Mouse (Mus musculus) bone marrow macrophage, adult 2 months (primary cell): ENCODE results near the gene Reln. TPM values are rescaled to one million over a fixed set of nuclear protein-coding genes. Genes with fewer than 3 reads are reported as not detected.
A peak's percentile ranks its signal among the peaks of the same experiment; 100 is the strongest.

Experiments used
- H3K27ac ChIP-seq: 2 replicates; pipeline ENCODE4 v1.5.1; 2012; ENCODE audit warnings: low read depth, low read length; ENCODE audit not compliant: insufficient read depth
- H3K4me1 ChIP-seq: 2 replicates; pipeline ENCODE4 v1.6.1; 2012; ENCODE audit warnings: low read length; ENCODE audit not compliant: control insufficient read depth, insufficient read depth
- H3K4me3 ChIP-seq: 2 replicates; pipeline ENCODE4 v1.5.1; 2012; ENCODE audit warnings: mild to moderate bottlenecking, low read length, moderate library complexity; ENCODE audit not compliant: insufficient read depth
- CTCF ChIP-seq: IDR thresholded peaks from 2 replicates; pipeline ENCODE4 v1.5.1; 2012; ENCODE audit warnings: low read depth, mild to moderate bottlenecking, low read length, moderate library complexity
- POLR2A ChIP-seq: IDR thresholded peaks from 2 replicates; pipeline ENCODE4 v1.6.1; 2012; ENCODE audit warnings: mild to moderate bottlenecking, low read depth, low read length, borderline replicate concordance
- polyA plus RNA-seq: library from polyadenylated mRNA; stranded (reverse); fragments of >200 nt; gene quantifications from 2 replicates; pipeline ENCODE4 v1.2.4, GENCODE M21; 2012; ENCODE audit not compliant: missing spikeins, insufficient read depth, insufficient read length

The Reln gene
- polyA plus RNA-seq, 1 experiment: not detected

- H3K4me1 ChIP-seq: no peaks in the 10 kb centered on the region
- TF ChIP-seq CTCF: no peak
- TF ChIP-seq POLR2A: no peak
- H3K4me3 ChIP-seq: no peak overlapping the region
- no peak overlapping the region for H3K27ac ChIP-seq
Measured at GRCm38 (mm10) chr5:21846616-21847290, 497.7 kb downstream of the Reln start.

DNA sequence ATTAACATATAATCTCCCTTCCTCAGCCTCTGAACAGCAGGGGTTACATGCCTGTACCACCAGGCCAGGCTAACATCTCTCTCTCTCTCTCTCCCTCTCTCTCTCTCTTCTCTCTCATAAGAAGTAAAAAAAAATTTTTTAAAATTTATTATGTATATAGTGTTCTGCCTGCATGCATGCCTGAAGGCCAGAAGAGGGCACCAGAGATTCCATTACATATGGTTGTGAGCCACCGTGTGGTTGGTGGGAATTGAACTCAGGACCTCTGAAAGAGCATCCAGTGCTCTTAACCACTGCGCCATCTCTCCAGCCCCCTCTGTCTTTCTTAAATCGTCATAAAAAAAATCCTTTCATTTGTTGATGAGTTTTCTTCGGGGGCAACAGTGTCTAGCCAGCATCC, 499.8 kb downstream of the Reln start:
- no peak overlapping the region for H3K27ac ChIP-seq
- TF ChIP-seq CTCF (peak; percentile 29; the same call in 1 of the 2 replicates), POLR2A (no peak)
- H3K4me3 ChIP-seq: no peak overlapping the region
- H3K4me1 ChIP-seq: no peaks in the 10 kb centered on the region

Other genes starting within 250 kb of the Reln start
- 26.8 and 27.1 TPM in 2 replicates for gene Orc5, start 205.7 kb upstream of the Reln start, polyA plus RNA-seq